Mouse (Mus musculus): ENCODE results near the gene Gfra1. TPM values are rescaled to one million over a fixed set of nuclear protein-coding genes. Genes with fewer than 3 reads are reported as not detected.

Gene Gfra1
- 10 to 100 TPM; 59.7 to 68.9 TPM for total RNA-seq (2021)
- long read RNA-seq, full-length matches to known transcripts, result 4 of 16 reads
- long read RNA-seq, partial matches to known transcripts, result 7 of 16 reads
- long read RNA-seq, other reads (novel, unspliced or antisense), result 5 of 16 reads

GRCm38 (mm10) chr19:58455496-58456061 is at the start of gene Gfra1:
Gene Gfra1, minus strand, starts transcription at chr19:58455909.
- peak; percentile 24 to 62 for DNase-seq (ENCODE audit: low spot score in 2 of 2)

- DNase-seq (ENCODE audit: low spot score in 2 of 2), result peak; percentile 13 to 68
Measured at GRCm38 (mm10) chr19:58500049-58500448, 44.3 kb upstream of the Gfra1 start.

GRCm38 (mm10) chr19:58499420-58499966 is 43.8 kb upstream of the Gfra1 start:
- DNase-seq (ENCODE audit: low spot score in 2 of 2), result no peak

GRCm38 (mm10) chr19:58497106-58497505 is 41.4 kb upstream of the Gfra1 start:
- no peak for DNase-seq (ENCODE audit: low spot score in 2 of 2)

- DNase-seq (ENCODE audit: low spot score in 2 of 2), result no peak
Measured at GRCm38 (mm10) chr19:58486686-58487085, 31.0 kb upstream of the Gfra1 start.

- DNase-seq (ENCODE audit: low spot score in 2 of 2), result no peak
Measured at GRCm38 (mm10) chr19:58482373-58482977, 26.8 kb upstream of the Gfra1 start.

- DNase-seq (ENCODE audit: low spot score in 2 of 2), result no peak
Measured at GRCm38 (mm10) chr19:58474251-58474650, 18.5 kb upstream of the Gfra1 start.

- peak; percentile 81 to 96 for DNase-seq (ENCODE audit: low spot score in 2 of 2)
Measured at GRCm38 (mm10) chr19:58469421-58469820, 13.7 kb upstream of the Gfra1 start.

GRCm38 (mm10) chr19:58468331-58468730 is 12.6 kb upstream of the Gfra1 start:
- no peak for DNase-seq (ENCODE audit: low spot score in 2 of 2)

- no peak for DNase-seq (ENCODE audit: low spot score in 2 of 2)
Measured at GRCm38 (mm10) chr19:58463755-58464154, 8.0 kb upstream of the Gfra1 start.

GRCm38 (mm10) chr19:58460361-58461022 is 4.8 kb upstream of the Gfra1 start:
- DNase-seq (ENCODE audit: low spot score in 2 of 2), result no peak

- no peak for DNase-seq (ENCODE audit: low spot score in 2 of 2)
Measured at GRCm38 (mm10) chr19:58456491-58457061, 867 bp upstream of the Gfra1 start.

- peak; percentile 37 to 59 for DNase-seq (ENCODE audit: low spot score in 2 of 2)
Measured at GRCm38 (mm10) chr19:58455061-58455495, 631 bp downstream of the Gfra1 start.

- DNase-seq (ENCODE audit: low spot score in 2 of 2), result peak; percentile 32 to 67
Measured at GRCm38 (mm10) chr19:58454261-58455060, 1.2 kb downstream of the Gfra1 start.

GRCm38 (mm10) chr19:58453581-58453980 is 2.1 kb downstream of the Gfra1 start:
- DNase-seq (ENCODE audit: low spot score in 2 of 2), result peak in 1 of 2 experiments; percentile 22

GRCm38 (mm10) chr19:58452941-58453551 is 2.7 kb downstream of the Gfra1 start:
- peak in 1 of 2 experiments; percentile 18 for DNase-seq (ENCODE audit: low spot score in 2 of 2)

GRCm38 (mm10) chr19:58452178-58452819 is 3.4 kb downstream of the Gfra1 start:
- peak in 1 of 2 experiments; percentile 20 for DNase-seq (ENCODE audit: low spot score in 2 of 2)

- no peak for DNase-seq (ENCODE audit: low spot score in 2 of 2)
Measured at GRCm38 (mm10) chr19:58451323-58451722, 4.4 kb downstream of the Gfra1 start.

- peak in 1 of 2 experiments; percentile 23 for DNase-seq (ENCODE audit: low spot score in 2 of 2)
Measured at GRCm38 (mm10) chr19:58450716-58451115, 5.0 kb downstream of the Gfra1 start.
